Mouse (Mus musculus) neural tube, embryonic 13.5 days (tissue): ENCODE measurements around the gene Trabd2b. TPM values are rescaled to one million over a fixed set of nuclear protein-coding genes. Genes with fewer than 3 reads are reported as not detected.

Experiments used
- ATAC-seq: fragments of 200-750 bp; cut with Nextera tagmentation; 2 replicates; pipeline ENCODE4 v1.8.0; 2017; ENCODE audit warnings: low read depth, mild to moderate bottlenecking, moderate TSS enrichment, moderate library complexity
- H3K27ac ChIP-seq: fragments of 300-500 bp; sonication (generic); replicated peaks from 2 replicates; pipeline ENCODE4 v1.5.1; 2015; ENCODE audit warnings: moderate library complexity, mild to moderate bottlenecking, inconsistent platforms
- H3K27me3 ChIP-seq: fragments of 300-500 bp; sonication (generic); 2 replicates; pipeline ENCODE4 v1.6.1; 2015; ENCODE audit warnings: mild to moderate bottlenecking, inconsistent platforms
- H3K36me3 ChIP-seq: fragments of 300-500 bp; sonication (generic); 2 replicates; pipeline ENCODE4 v1.6.1; 2015; ENCODE audit warnings: mild to moderate bottlenecking, inconsistent platforms
- H3K4me1 ChIP-seq: fragments of 300-500 bp; sonication (generic); replicated peaks from 2 replicates; pipeline ENCODE4 v1.6.1; 2015; ENCODE audit warnings: inconsistent platforms
- H3K4me2 ChIP-seq: fragments of 300-500 bp; sonication (generic); 2 replicates; pipeline ENCODE4 v1.6.1; 2015; ENCODE audit warnings: inconsistent platforms, mild to moderate bottlenecking, moderate library complexity
- H3K4me3 ChIP-seq: fragments of 300-500 bp; sonication (generic); 2 replicates; pipeline ENCODE4 v1.5.1; 2015; ENCODE audit warnings: mild to moderate bottlenecking, inconsistent platforms
- H3K9ac ChIP-seq: fragments of 300-500 bp; sonication (generic); 2 replicates; pipeline ENCODE4 v1.6.1; 2015; ENCODE audit warnings: moderate library complexity, mild to moderate bottlenecking, inconsistent platforms
- H3K9me3 ChIP-seq: fragments of 300-500 bp; sonication (generic); 2 replicates; pipeline ENCODE4 v1.6.1; 2016; ENCODE audit warnings: inconsistent platforms
- WGBS: fragments of 180-500 bp; shearing (Covaris S2); methylation state at CpG from one replicate; pipeline ENCODE4 v1.1.7; 2015; 5-methylcytosine and 5-hydroxymethylcytosine counted together
- polyA plus RNA-seq: library from polyadenylated mRNA; unstranded; fragments of >200 nt; fragmentation: Nextera tagmentation; extraction: Ambion mirVana; gene quantifications from 2 replicates; pipeline ENCODE4 v1.2.1, GENCODE M21; 2015

Trabd2b gene
- polyA plus RNA-seq, 1 experiment from 2014 or later, result 0.84 TPM

- Histone ChIP-seq H3K36me3 (no peaks in the 10 kb centered on the region), H3K9ac (no peak overlapping the region; the same call in 1 of the 2 replicates), H3K27ac (peak overlapping the region; percentile 56), H3K4me1 (peaks cover 9% of the 10 kb centered on the region), H3K4me2 (no peak overlapping the region), H3K27me3 (no peaks in the 10 kb centered on the region), H3K4me3 (no peak overlapping the region), H3K9me3 (no peaks in the 10 kb centered on the region)
- peak; percentile 59 for ATAC-seq
- WGBS, result 67% methylated on average over 11 of the region's 11 CpGs
Observed at GRCm38 (mm10) chr4:114504227-114505041, 97.9 kb downstream of the Trabd2b start.

- H3K27ac ChIP-seq, result no peak overlapping the region
- H3K4me2 ChIP-seq, result no peak overlapping the region
- H3K36me3 ChIP-seq, result no peaks in the 10 kb centered on the region
- no peaks in the 10 kb centered on the region for H3K9me3 ChIP-seq
- no peak for ATAC-seq
- no peaks in the 10 kb centered on the region for H3K27me3 ChIP-seq
- no peak overlapping the region for H3K9ac ChIP-seq
- no peak overlapping the region for H3K4me3 ChIP-seq
- H3K4me1 ChIP-seq, result peaks cover 3% of the 10 kb centered on the region
- WGBS, result 82% methylated on average over 6 of the region's 6 CpGs
Observed at GRCm38 (mm10) chr4:114509601-114510000, 103.1 kb downstream of the Trabd2b start.

GRCm38 (mm10) chr4:114511649-114512048, 105.1 kb downstream of the Trabd2b start:
- WGBS, result 91% methylated on average over 3 of the region's 3 CpGs
- Histone ChIP-seq H3K9ac (no peak overlapping the region), H3K4me1 (peaks cover 8% of the 10 kb centered on the region), H3K4me3 (no peak overlapping the region), H3K36me3 (no peaks in the 10 kb centered on the region), H3K27me3 (no peaks in the 10 kb centered on the region), H3K9me3 (no peaks in the 10 kb centered on the region), H3K4me2 (no peak overlapping the region), H3K27ac (no peak overlapping the region)
- ATAC-seq, result no peak

- ATAC-seq, result no peak
- H3K4me1 ChIP-seq, result peaks cover 14% of the 10 kb centered on the region
Observed at GRCm38 (mm10) chr4:114513149-114513548, 106.6 kb downstream of the Trabd2b start.

GRCm38 (mm10) chr4:114515330-114515771, 108.8 kb downstream of the Trabd2b start:
- Histone ChIP-seq H3K36me3 (no peaks in the 10 kb centered on the region), H3K4me1 (peaks cover 14% of the 10 kb centered on the region), H3K4me3 (no peak overlapping the region), H3K9ac (no peak overlapping the region), H3K27me3 (no peaks in the 10 kb centered on the region), H3K9me3 (no peaks in the 10 kb centered on the region), H3K4me2 (no peak overlapping the region), H3K27ac (no peak overlapping the region)
- WGBS, result 75% methylated on average over 5 of the region's 5 CpGs
- ATAC-seq, result no peak

More at GRCm38 (mm10) chr4:114513149-114513548, 106.6 kb downstream of the Trabd2b start:
- no peak overlapping the region for H3K9ac ChIP-seq
- no peaks in the 10 kb centered on the region for H3K36me3 ChIP-seq
- no peak overlapping the region for H3K27ac ChIP-seq
- H3K4me3 ChIP-seq, result no peak overlapping the region
- no peak overlapping the region for H3K4me2 ChIP-seq
- no peaks in the 10 kb centered on the region for H3K27me3 ChIP-seq
- no peaks in the 10 kb centered on the region for H3K9me3 ChIP-seq

- ATAC-seq, result no peak
- WGBS, result 26% methylated on average over 4 of the region's 4 CpGs
- H3K9ac ChIP-seq, result no peak overlapping the region
Observed at GRCm38 (mm10) chr4:114516651-114517050, 110.1 kb downstream of the Trabd2b start.

GRCm38 (mm10) chr4:114518061-114518460, 111.5 kb downstream of the Trabd2b start:
- Histone ChIP-seq H3K4me2 (no peak overlapping the region), H3K9me3 (no peaks in the 10 kb centered on the region), H3K27me3 (no peaks in the 10 kb centered on the region), H3K27ac (no peak overlapping the region), H3K9ac (no peak overlapping the region), H3K36me3 (no peaks in the 10 kb centered on the region), H3K4me1 (peaks cover 16% of the 10 kb centered on the region), H3K4me3 (no peak overlapping the region)
- ATAC-seq, result no peak
- 83% methylated on average over 3 of the region's 3 CpGs for WGBS

More at GRCm38 (mm10) chr4:114516651-114517050, 110.1 kb downstream of the Trabd2b start:
- Histone ChIP-seq H3K4me2 (no peak overlapping the region), H3K4me3 (no peak overlapping the region), H3K36me3 (no peaks in the 10 kb centered on the region), H3K9me3 (no peaks in the 10 kb centered on the region), H3K4me1 (peaks cover 14% of the 10 kb centered on the region), H3K27ac (0 out of 2 replicates have a peak overlapping the region, but pooled peaks have one; percentile 23), H3K27me3 (no peaks in the 10 kb centered on the region)

- no peak overlapping the region for H3K4me2 ChIP-seq
- H3K27me3 ChIP-seq, result no peaks in the 10 kb centered on the region
- H3K4me1 ChIP-seq, result peaks cover 16% of the 10 kb centered on the region
- no peak overlapping the region for H3K9ac ChIP-seq
- H3K4me3 ChIP-seq, result no peak overlapping the region
- H3K27ac ChIP-seq, result no peak overlapping the region
- no peaks in the 10 kb centered on the region for H3K36me3 ChIP-seq
- no peak for ATAC-seq
- H3K9me3 ChIP-seq, result no peaks in the 10 kb centered on the region
- WGBS, result 90% methylated on average over 1 of the region's 1 CpGs
Observed at GRCm38 (mm10) chr4:114518571-114518970, 112.0 kb downstream of the Trabd2b start.

- WGBS, result 86% methylated on average over 4 of the region's 4 CpGs
Observed at GRCm38 (mm10) chr4:114519321-114519720, 112.8 kb downstream of the Trabd2b start.

GRCm38 (mm10) chr4:114519966-114520365, 113.4 kb downstream of the Trabd2b start:
- ATAC-seq, result no peak
- WGBS, result 90% methylated on average over 3 of the region's 3 CpGs
- Histone ChIP-seq H3K4me2 (no peak overlapping the region), H3K27me3 (no peaks in the 10 kb centered on the region), H3K4me3 (no peak overlapping the region), H3K27ac (no peak overlapping the region), H3K9me3 (no peaks in the 10 kb centered on the region), H3K36me3 (no peaks in the 10 kb centered on the region), H3K4me1 (peaks cover 16% of the 10 kb centered on the region), H3K9ac (no peak overlapping the region)

More at GRCm38 (mm10) chr4:114519321-114519720, 112.8 kb downstream of the Trabd2b start:
- H3K27me3 ChIP-seq, result no peaks in the 10 kb centered on the region
- H3K9ac ChIP-seq, result no peak overlapping the region
- no peak for ATAC-seq
- no peaks in the 10 kb centered on the region for H3K9me3 ChIP-seq
- no peak overlapping the region for H3K4me2 ChIP-seq
- H3K36me3 ChIP-seq, result no peaks in the 10 kb centered on the region
- H3K4me1 ChIP-seq, result peaks cover 16% of the 10 kb centered on the region
- H3K4me3 ChIP-seq, result no peak overlapping the region
- H3K27ac ChIP-seq, result no peak overlapping the region

- Histone ChIP-seq H3K27me3 (no peaks in the 10 kb centered on the region), H3K4me3 (no peak overlapping the region), H3K9me3 (no peaks in the 10 kb centered on the region), H3K4me1 (peaks cover 3% of the 10 kb centered on the region; the same call in 1 of the 2 replicates), H3K27ac (no peak overlapping the region), H3K36me3 (no peaks in the 10 kb centered on the region), H3K9ac (no peak overlapping the region), H3K4me2 (no peak overlapping the region)
- no peak for ATAC-seq
- WGBS, result 57% methylated on average over 5 of the region's 5 CpGs
Observed at GRCm38 (mm10) chr4:114523335-114524188, 117.0 kb downstream of the Trabd2b start.

GRCm38 (mm10) chr4:114531591-114531990, 125.1 kb downstream of the Trabd2b start:
- no peaks in the 10 kb centered on the region for H3K4me1 ChIP-seq
- no peak overlapping the region for H3K4me2 ChIP-seq
- H3K4me3 ChIP-seq, result no peak overlapping the region
- 60% methylated on average over 6 of the region's 6 CpGs for WGBS
- no peak overlapping the region for H3K27ac ChIP-seq
- H3K9me3 ChIP-seq, result no peaks in the 10 kb centered on the region
- no peak overlapping the region for H3K9ac ChIP-seq
- H3K36me3 ChIP-seq, result no peaks in the 10 kb centered on the region
- no peaks in the 10 kb centered on the region for H3K27me3 ChIP-seq
- no peak for ATAC-seq
